Mouse (Mus musculus) bone marrow macrophage, adult 2 months (primary cell): ENCODE data around the gene Tmem59.

Experiments
- CTCF ChIP-seq: IDR thresholded peaks from 2 replicates; pipeline ENCODE4 v1.5.1; 2012; ENCODE audit warnings: low read depth, mild to moderate bottlenecking, low read length, moderate library complexity
- POLR2A ChIP-seq: IDR thresholded peaks from 2 replicates; pipeline ENCODE4 v1.6.1; 2012; ENCODE audit warnings: mild to moderate bottlenecking, low read depth, low read length, borderline replicate concordance

DNA sequence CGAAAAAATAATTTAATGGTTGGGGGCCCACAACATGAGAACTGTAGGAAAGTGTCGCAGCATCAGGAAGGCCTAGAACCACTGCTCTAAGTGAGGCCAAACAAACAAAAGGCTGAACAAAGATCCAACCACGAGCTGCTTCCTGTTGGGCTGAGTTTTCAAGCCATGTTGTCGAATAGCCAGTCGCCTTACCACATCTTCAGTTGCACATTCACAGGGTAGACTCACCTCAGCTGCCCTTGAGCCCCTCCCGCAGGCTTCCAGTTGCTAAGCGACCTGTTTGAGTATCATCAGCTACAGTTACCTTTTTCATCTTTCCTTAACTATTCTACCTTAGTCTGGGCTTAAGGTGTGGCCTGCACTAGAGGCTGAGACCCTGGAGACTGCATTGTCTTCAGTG is 24.8 kb downstream of the Tmem59 start:
- TF ChIP-seq CTCF (no peak), POLR2A (no peak)
